Mouse (Mus musculus) megakaryocyte-erythroid progenitor cell, adult 5-6 weeks (primary cell): ENCODE measurements at regions not wholly inside any gene's neighbourhood (a gene's known extent, or its start where the extent isn't known, plus 50 kb on each side); places are given as distances from the start of the nearest gene placed in this dataset.

Experiments
- ATAC-seq: replicated peaks from 2 replicates; pipeline ENCODE4 v1.8.0; 2016; ENCODE audit warnings: mild to moderate bottlenecking, inconsistent platforms; ENCODE audit not compliant: severe bottlenecking, poor library complexity, low FRiP score, low TSS enrichment

GRCm38 (mm10) chr12:54343493-54343892 is 139.8 kb upstream of the Egln3 start:
- ATAC-seq = no peak

DNA sequence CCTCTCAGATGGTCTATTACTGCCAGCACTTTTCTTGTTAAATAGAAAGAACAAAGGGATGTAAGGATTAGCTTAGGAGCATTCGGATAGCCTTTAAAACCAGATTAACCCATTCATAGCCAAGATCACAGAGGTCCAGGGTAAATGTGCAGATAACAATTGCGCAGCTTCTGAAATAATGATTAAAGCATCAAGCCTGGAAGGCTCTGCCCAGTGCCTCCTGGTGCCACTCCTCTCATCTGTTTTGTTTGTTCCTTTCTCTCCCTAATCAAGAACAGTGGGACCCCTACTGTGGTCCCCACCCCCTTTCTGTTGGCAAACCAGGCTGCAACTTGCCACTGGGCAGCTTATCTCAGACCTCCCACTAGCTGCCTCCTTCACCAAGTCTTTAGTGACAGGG is 131.8 kb upstream of the Egln3 start:
- no peak for ATAC-seq

DNA sequence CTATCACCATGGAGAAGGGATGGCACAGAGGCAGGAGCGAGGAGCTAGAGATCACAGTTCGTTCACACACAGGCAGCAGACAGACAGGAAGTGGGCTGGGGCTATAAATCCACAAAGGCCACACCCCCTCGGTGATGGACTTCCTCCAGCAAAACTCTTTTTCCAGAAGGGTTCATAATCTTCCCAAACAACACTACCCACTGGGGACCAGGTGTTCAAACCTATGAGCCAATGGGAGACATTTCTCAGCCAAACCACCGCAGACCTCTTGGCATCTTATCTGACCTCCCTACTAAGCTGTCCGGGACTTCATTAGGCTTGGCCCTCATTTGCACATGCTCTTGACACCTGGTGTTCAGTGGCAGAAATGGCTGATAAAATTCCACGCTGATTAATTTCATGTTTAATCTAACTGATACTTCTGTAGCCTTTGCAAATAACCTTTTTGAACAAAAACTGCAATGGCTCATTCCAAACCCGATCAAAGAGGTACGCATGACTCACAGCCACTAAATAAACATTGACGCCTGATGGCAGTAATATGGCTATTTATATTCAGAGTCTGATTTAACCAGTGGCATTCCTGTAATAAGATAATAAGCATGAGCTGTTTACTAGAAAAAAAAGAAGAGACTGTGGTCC is 131.0 kb upstream of the Egln3 start:
- no peak for ATAC-seq

DNA sequence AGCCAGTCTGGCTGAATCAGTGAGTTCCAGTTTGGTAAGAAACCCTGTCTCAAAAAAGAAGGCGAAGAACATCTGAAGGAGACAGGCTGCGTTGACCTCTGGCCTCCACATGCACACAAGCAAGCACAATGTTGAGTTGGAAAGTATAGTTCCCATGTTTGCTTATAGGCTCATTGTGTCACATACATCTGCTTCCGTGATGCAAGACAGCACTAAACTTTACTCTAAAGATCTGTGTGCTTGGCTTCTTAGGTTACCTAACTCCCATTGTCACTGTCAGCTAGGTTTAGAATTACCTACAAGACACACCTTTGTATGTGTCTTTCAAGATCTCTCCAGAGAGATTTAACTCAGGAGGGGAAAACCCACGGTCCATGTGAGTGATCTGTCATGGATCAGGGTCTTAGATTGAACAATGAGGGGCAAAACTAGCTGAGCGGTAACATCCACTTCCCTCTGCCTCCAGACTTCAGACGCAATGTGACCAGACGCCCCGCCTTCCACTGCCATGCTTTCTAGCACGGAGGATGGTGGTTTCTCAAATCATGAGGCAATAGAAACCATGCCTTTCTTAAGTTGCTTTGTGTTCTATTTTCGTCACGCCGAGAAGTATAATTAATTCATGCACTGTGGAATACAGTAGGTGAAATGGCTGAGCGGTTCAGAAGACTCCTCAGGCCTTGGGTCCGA is 130.1 kb upstream of the Egln3 start:
- ATAC-seq = no peak

GRCm38 (mm10) chr12:54327483-54327882 is 123.8 kb upstream of the Egln3 start:
- no peak for ATAC-seq

DNA sequence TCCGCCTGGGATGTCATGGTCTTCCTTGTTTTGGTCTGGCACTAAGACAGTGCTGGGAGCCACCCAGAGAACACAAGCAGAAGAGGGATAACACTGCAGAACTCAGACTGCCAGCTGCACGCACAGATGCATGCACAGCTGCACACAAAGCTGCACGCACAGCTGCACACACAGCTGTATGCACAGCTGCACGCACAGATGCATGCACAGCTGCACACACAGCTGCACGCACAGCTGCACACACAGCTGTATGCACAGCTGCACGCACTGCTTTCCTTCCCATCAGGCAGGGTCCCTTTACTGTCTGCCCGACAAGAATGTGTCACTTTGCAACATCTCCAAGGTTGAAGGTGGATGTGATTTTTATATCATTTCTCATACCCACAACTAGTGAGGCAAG is 122.9 kb upstream of the Egln3 start:
- no peak for ATAC-seq

DNA sequence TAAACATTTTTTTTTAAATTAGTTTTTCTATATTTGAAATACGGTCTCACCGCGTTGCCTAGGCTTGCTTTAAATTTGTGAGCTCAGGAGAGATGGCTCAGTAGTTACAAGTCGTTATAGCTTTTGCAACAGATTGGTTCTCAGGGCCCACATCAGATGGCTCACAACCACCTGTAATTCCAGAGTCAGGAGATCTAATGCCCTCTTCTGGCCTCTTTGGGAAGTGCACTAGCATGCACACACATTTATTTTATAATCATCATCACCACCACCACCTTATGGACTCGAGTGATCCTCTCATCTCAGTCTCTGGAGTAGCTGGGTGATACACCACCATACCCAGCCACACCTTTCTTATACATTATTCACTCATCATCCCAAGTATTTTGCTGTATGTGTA is 116.9 kb upstream of the Egln3 start:
- ATAC-seq = no peak

DNA sequence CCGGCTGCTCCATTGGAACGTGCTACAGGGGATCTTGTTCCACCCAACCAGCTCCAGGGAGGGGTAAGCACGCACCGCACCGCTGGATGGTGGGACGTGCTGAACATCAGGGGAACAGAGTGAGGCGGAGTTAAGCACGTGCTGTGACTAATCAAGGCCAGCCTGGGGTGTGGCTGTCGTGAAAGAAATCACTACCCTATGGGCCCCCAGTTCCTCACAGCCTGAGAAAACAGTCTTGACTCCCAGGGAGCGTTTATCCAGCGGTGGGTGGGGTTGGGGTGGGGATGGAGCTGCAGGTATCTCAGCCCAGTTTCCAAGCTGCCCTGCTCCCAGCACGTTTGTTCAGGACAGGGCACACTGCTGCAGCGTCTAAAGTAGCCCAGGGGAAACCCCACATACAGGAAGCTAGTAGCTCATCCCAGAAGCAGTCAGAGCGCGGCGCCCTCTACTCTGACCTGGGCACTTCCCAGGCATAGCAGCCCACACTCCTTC is 113.4 kb upstream of the Egln3 start:
- ATAC-seq = no peak

DNA sequence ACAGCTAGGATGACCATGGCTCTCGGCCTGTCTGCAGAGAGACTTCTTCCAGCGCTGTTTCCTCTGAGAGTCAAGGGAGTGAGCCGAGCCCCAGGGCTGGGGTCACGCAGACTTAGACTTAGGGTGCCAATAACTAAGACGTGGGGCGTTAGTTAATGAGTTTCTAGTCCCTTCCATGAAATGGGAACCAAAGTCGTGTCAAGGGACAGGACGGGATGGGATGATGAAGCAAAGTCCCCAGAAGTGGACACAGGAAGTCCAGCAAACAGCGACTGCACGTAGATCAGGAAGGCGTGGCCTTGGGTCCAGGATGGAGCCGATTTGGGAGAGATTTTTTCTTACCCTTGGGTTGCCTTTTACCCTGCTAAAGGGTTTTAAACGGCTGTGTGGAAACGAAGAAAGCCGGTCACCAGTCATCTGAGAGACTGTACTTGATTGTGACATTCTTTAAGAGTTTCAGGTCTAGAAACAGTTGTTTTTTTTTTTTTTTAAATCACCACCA is 112.5 kb upstream of the Egln3 start:
- no peak for ATAC-seq

GRCm38 (mm10) chr12:54314153-54314552 is 110.5 kb upstream of the Egln3 start:
- ATAC-seq = no peak

DNA sequence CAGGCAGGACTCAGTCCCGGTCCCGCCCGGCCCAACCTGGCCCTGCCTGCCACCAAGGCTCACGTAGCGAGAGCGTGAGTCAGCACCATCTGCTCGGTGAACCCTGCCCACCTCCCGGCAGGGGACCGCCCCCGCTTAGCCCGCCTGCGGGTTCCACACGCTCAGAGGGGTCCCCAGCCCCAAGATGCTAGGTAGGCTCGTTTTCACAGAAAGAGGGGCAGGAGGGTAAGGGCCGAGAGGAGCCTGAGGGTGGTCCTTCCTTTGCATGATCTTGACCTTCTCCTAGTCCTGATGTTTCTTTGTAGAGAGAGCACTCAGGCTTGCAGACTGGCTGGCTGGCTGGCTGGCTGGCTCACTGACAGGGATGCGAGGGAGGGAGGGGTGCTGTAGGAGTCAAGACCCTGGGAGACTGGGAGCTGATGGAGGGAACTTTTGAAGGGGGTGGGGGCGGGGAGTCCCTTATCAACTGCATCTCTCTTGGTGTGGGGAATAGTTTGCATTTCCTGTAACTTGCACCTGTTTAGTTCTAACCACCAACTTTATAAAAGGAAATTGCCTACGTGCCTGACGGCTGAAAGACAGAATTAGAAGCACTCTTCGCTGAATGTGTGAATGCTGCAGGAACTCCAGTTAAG is 109.7 kb upstream of the Egln3 start:
- ATAC-seq = peak; percentile 95

DNA sequence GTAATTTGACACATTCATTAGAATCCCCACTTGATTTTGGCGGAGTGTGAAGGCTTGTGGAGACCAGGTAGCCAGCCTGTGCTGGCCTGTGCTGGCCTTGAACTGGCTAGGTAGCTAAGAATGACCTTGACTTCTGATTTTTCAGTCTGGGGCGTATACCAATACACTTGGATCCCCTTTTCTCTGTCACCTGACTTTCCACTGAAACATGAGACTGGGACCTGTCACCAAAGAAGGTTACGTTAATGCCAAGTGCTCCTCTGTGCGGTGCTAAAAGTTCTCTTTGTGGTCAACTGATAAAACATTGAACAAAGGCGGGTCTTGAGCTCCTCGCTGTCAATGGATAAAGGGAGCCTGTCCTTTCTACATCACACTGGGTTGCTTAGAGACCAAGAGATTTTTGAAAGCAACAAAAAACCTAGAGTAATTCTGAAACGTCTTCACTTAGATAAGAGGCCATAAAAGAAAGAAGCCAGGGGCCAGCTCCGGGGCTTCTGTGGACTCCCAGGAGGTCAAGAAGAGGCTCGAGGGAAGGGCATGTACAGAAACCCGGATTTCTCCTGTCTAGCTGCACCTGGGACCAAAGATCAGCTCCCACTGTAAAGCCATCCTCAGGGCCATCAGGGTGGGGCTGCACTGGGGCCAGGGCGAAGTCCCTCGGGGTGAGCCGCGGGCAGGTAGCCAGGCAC is 109.0 kb upstream of the Egln3 start:
- peak; percentile 47 for ATAC-seq

- ATAC-seq = no peak
Observed at GRCm38 (mm10) chr12:54311896-54312521, 108.3 kb upstream of the Egln3 start.

DNA sequence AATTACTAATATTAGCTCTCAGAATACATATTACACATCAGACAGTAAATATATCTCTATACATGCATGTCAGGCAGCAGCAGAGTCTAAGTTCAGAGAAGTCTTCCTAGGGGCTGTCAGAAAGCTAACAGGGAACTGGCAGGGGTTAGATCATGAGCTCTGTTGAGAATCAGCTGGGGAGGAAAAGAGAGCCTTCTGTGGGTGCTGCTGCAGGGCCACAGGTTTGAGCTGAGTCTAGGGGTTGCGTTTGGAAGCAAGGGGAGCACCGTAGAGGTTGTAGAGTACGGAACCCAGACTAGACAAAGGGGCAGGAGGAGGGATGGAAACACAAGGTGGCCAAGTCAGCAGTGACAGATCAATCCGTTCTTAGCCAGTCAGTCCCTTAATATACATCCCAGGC is 106.2 kb upstream of the Egln3 start:
- ATAC-seq = no peak

DNA sequence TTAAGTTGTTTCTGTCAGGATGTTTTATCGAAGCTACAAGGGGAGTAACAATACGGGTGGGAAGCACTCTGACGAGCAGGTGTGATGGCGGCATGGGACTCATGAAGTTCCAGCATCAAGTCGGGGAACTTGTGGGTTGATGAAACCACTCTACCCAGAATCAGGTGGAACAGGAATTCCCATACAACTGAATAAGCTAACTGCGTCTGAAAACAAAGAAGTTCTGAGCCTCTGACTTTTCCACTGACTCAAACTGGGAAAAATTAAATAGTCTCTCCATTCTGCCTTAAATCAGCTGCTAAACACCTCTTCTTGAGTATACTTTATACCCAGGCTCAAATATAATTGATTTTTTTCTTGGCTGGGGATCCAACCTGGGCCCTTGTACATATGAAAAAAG is 105.6 kb upstream of the Egln3 start:
- ATAC-seq = no peak

DNA sequence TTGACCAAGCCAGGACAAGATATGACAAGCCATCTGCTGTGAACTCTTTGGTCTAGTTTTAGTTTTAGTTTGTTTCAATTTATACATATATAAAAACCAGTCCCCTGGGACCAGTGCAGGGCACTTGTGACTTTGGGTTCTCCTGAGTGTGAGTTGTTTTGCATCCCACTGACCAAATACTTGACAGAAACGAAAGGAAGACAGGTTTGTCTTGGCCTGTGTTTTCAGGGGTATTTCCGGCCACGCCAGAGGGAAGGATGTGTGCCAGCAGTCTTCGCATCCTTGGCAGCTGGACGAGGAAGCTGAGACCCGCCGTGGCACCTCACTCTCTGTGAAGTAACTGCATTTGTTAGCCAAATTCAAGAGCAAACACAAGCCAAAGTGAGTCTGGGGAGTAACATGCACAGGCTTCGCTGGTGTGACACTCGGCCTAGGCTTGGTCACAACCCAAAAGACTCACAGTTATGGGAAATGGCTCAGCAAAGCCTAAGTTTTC is 101.5 kb upstream of the Egln3 start:
- ATAC-seq = no peak

DNA sequence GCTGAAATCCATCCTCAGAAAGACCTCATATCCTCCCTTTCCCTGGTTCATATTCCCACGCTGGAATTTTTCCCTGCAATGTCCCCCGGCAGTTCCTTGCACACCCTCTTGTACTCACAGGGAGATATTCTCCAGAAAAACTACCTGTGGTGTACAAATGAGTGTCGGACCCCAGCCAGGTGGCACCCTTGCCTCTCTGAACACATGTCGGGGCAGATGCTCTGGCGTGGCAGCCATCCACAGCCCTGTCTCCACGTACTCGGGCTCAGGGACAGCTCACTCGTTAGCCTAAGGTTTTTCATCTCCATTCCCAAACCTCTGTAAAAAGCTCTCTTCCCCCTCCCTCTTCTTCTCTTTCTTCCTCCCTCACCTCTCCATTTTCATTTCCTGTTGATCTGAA is 100.1 kb upstream of the Egln3 start:
- ATAC-seq = no peak

DNA sequence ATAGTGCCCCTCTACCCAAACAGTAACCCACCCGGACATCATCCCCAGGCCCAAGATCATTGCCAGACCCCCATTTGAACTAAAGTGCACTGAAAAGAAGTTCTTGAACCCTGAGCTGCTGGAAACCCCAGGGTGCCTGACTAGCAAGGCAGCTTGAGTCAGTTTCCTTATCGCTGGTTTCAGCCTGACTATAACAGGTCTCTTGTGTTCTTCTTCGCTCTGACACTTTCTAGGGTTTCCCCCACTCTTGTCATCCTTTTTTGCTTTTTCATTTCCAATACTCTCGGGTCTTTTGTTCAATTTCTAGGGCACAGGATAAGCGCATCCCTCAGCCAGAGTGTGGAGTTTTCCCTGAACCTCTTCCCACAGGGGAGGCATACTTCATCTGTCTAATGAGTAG is 95.8 kb upstream of the Egln3 start:
- no peak for ATAC-seq

DNA sequence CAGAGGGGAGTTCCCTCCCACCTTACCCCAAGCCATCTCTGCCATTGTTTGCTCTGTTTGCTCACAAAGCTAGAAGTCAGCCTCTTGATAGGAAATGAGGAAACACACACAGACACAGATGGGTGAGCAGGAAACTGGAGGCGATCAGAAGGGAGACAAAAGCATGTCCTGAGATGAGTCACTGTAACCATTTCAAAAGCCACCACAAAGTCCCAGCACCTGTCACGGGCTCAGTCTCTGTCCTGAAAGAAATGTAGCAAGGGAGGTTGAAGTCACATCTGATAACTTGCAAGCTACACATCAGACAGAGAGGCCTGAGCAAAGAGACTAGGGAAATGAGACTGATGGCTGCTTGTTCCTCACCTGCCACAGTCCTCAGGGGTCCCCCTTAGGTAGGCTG is 89.6 kb upstream of the Egln3 start:
- ATAC-seq = no peak

DNA sequence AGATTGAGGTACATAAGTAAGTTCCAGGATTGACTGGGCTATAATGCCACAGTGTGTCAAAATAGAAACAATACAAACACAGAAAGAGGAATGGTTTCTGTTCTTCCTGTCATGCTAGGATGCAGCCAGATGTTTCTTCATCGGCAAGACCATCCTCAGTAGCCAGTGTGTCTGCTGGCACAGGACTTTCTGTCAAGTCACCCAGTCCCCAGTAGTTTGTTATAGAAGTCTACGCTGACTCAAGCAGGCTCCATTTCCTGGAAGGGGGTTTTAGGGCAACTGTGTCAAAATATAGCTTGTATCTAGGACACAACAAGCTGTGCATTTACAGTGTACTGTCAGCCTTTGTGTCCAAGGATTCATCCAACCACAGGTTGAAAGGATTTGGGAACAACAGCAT is 86.7 kb upstream of the Egln3 start:
- ATAC-seq = no peak
